Mouse (Mus musculus) erythroblast, embryonic 14.5 days (primary cell): Measurements from ENCODE around the gene Sh3rf3.

Experiments used
- GATA1 ChIP-seq: IDR thresholded peaks from 2 replicates; pipeline ENCODE4 v1.6.1; 2012; ENCODE audit warnings: low read length, inconsistent platforms, mixed read lengths
- TAL1 ChIP-seq: IDR thresholded peaks from 3 replicates; pipeline ENCODE4 v1.6.1; 2012; ENCODE audit warnings: low read length, inconsistent platforms, mixed read lengths

DNA sequence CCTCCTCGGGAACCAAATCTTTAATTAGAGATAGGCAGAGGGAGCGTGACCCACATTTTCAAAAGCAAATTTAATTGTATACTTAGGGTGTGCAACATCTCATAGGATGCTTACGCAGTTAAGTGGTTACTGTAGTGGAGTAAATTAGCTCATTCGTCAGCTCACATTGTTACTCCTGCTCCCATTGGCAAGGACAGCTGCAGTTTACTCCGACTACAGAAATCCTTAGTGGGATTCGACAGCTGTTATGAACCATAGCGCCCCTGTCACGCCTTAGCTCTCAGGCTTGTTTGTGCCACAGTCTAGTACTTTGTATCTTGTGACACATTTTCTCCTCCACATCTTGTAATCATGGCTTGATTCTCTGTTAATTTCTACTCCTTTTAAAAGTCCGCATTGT is 200.5 kb downstream of the Sh3rf3 start:
- TF ChIP-seq GATA1 (no peak), TAL1 (no peak)
